Mouse (Mus musculus): ENCODE results near the gene Htra1.

DNA sequence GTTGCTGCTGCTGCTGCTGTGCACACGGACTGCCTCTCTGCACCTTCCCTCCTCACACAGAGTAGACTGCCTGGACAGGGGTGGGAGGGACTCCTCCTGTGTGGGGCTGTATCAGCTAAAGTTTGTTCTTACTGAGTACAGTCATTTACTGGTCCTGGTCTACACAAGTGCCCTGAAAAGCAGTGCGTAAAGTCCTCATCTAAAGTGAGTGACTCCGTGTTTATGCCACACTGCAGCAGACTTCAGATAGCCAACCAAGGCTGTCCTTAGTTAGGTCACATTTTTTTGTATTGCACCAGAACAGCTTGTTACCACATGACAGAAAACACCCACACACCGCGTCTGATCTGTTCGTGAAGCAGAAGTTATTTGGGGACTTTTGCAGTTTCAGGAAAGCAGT, 42.9 kb upstream of the Htra1 start:
- no peak for TF ChIP-seq CTCF (conservative IDR thresholded peaks at IDR 0.05; ENCODE audit: low read length)
- TF ChIP-seq NANOG (IDR thresholded peaks at IDR 0.05; ENCODE audit: borderline replicate concordance, low read length), result no peak
- TF ChIP-seq POU5F1 (IDR thresholded peaks at IDR 0.05; ENCODE audit: borderline replicate concordance, low read length), result no peak
